Mouse (Mus musculus): ENCODE measurements around the gene Cbln1. TPM values are rescaled to one million over a fixed set of nuclear protein-coding genes. Genes with fewer than 3 reads are reported as not detected.

Cbln1 gene
- polyA plus RNA-seq, 1 experiment from 2014 or later, result not detected

DNA sequence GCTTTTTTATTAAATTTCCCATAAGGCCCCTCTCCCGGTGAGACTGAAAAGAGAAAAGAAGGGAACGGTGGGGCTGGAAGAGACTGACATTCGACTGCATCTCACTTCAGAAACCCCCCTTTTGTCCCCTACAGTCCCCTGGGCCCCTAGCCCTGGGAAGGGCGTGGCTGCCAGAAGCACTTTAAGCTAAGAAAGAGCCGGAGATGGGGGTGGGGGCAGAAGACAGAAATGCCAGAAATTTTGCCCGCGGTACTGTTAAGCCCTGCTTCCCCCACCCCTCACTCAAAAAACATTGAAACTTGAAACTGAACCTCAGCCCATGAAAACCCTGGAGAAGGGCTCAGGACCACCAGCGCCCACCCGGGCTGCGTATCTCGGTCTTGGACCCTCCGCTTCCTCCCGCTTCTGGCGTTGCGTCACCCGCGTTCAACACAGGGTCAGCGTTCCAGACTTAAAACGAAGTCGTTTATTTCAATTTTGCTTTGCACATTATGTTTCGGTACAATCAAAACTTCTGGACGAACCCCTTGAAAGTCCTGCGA lies 3.9 kb downstream of the Cbln1 start:
- Histone ChIP-seq H3K4me3 (no peak overlapping the region), H3K4me1 (peaks cover 39% of the 10 kb centered on the region), H3K27me3 (peaks cover 91% of the 10 kb centered on the region), H3K27ac (no peak overlapping the region), H3K36me3 (no peaks in the 10 kb centered on the region), H3K4me2 (peak overlapping the region; percentile 6; the same call in 1 of the 2 replicates), H3K9ac (no peak overlapping the region), H3K9me3 (no peaks in the 10 kb centered on the region)
- no peak for ATAC-seq (ENCODE audit: borderline replicate concordance, extremely low read depth, low FRiP score, low TSS enrichment)
- WGBS, result under 1% methylated on average over 23 of the region's 23 CpGs

GRCm38 (mm10) chr8:87467906-87468305 lies 4.5 kb downstream of the Cbln1 start:
- H3K36me3 ChIP-seq, result no peaks in the 10 kb centered on the region
- H3K9ac ChIP-seq, result no peak overlapping the region
- H3K27me3 ChIP-seq, result peaks cover 85% of the 10 kb centered on the region
- no peak overlapping the region for H3K4me3 ChIP-seq
- 18% methylated on average over 3 of the region's 3 CpGs for WGBS
- no peak for ATAC-seq (ENCODE audit: borderline replicate concordance, extremely low read depth, low FRiP score, low TSS enrichment)
- peaks cover 35% of the 10 kb centered on the region for H3K4me1 ChIP-seq
- no peak overlapping the region for H3K4me2 ChIP-seq
- no peaks in the 10 kb centered on the region for H3K9me3 ChIP-seq
- no peak overlapping the region for H3K27ac ChIP-seq

DNA sequence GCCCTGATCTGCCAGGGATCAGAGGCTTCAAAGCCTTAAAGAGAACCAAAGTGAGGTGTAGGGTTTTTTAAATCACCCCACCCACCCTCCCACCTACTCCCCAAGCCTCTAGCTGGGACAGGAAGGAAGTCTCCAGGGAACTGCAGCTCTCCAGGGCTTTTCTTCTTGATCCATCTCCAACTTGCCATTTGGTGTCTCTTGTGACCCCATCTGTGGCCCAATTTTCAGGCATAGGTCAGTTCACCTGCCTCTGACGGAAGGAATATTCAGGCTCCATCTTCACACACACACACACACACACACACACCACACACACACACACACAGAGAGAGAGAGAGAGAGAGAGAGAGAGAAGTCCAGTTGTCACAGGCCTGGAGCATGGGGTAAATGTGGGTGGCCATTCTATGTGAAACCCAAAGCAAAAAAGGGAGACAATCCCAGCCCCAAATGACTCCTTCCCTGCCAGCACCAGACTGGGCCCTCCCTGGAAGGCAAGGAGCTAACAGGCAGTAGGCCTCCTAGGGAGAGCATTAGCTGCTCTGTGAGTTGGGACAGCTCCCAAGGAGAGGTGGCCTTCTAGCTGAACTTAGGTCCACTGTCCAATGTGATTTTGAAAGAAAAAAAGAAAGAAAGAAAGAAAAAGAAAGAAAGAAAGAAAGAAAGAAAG lies 5.3 kb downstream of the Cbln1 start:
- WGBS, result 78% methylated on average over 1 of the region's 1 CpGs
- ATAC-seq (ENCODE audit: borderline replicate concordance, extremely low read depth, low FRiP score, low TSS enrichment), result no peak
- H3K27ac ChIP-seq, result no peak overlapping the region
- H3K9ac ChIP-seq, result no peak overlapping the region
- no peak overlapping the region for H3K4me2 ChIP-seq
- no peaks in the 10 kb centered on the region for H3K9me3 ChIP-seq
- H3K4me1 ChIP-seq, result peaks cover 29% of the 10 kb centered on the region
- no peak overlapping the region for H3K4me3 ChIP-seq
- no peaks in the 10 kb centered on the region for H3K36me3 ChIP-seq
- peaks cover 78% of the 10 kb centered on the region for H3K27me3 ChIP-seq

DNA sequence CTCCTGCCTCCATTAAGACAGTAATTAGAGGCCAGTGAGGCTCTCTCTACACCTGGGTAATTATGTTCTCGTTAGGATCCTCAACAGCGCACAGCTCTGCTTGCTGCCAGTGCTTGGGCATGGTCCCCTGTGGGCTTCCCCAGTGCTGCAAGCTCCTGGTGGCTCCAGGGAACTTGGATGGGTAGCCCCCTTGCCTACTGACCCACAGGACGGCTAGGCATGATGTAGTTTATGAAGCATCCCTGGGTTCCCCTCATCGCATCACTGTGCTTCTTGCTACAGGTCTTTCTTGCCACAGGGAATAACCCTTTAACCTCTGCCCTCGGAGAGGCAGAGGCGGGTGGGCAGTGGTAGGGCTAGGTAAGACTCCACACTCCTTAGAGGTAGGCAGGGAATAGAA lies 6.1 kb downstream of the Cbln1 start:
- Histone ChIP-seq H3K9me3 (no peaks in the 10 kb centered on the region), H3K36me3 (no peaks in the 10 kb centered on the region), H3K4me2 (no peak overlapping the region), H3K4me1 (peaks cover 22% of the 10 kb centered on the region), H3K4me3 (no peak overlapping the region), H3K9ac (no peak overlapping the region), H3K27ac (no peak overlapping the region), H3K27me3 (peaks cover 70% of the 10 kb centered on the region)
- no peak for ATAC-seq (ENCODE audit: borderline replicate concordance, extremely low read depth, low FRiP score, low TSS enrichment)
- WGBS, result 55% methylated on average over 6 of the region's 6 CpGs

- no peak overlapping the region for H3K9ac ChIP-seq
- peaks cover 52% of the 10 kb centered on the region for H3K27me3 ChIP-seq
- H3K4me2 ChIP-seq, result no peak overlapping the region
- H3K4me1 ChIP-seq, result peaks cover 9% of the 10 kb centered on the region; the same call in 1 of the 2 replicates
- WGBS, result 66% methylated on average over 3 of the region's 3 CpGs
- no peak for ATAC-seq (ENCODE audit: borderline replicate concordance, extremely low read depth, low FRiP score, low TSS enrichment)
- no peak overlapping the region for H3K27ac ChIP-seq
- no peaks in the 10 kb centered on the region for H3K36me3 ChIP-seq
- no peak overlapping the region for H3K4me3 ChIP-seq
- H3K9me3 ChIP-seq, result no peaks in the 10 kb centered on the region
These were observed 8.0 kb downstream of the Cbln1 start for GRCm38 (mm10) chr8:87464446-87464845.

DNA sequence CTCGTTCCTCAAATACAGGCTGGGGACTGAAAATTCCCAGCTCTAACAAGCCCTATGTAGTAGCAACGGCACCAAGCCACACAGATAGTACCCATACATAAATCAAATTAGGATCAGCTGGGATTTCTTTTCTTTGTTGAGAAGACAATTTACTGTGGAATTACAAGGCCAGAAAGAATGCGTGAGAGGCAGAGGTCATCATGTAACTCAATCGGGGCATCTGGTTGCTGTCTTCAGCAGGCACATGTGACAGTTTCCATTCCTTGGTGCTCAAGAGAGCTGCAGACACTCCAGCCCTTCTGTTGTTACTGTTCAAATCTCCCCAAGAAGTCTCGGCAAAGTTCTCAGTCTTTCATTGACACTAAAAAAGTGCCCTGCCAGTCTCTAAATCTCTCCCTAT lies 10.6 kb downstream of the Cbln1 start:
- no peaks in the 10 kb centered on the region for H3K9me3 ChIP-seq

DNA sequence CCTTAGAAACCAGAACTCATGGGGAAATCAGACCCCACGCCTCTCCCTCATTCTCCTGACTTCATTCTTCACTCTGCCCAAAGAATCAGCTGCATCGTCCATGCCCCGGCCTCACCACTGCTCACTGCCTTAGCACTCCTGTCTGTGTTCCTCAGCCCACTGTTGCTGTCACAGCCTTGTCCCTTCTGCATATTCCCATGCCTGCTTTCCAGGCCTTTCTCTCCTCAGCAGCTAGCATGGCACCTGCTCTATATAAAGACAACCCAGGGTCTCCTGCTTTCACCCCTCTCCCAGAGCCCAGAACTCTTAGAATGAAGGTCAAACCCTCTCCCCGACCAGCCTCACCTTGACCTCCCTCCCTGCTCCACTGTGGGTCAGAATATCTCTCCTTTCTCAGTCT lies 15.5 kb downstream of the Cbln1 start:
- no peak overlapping the region for H3K9ac ChIP-seq
- no peaks in the 10 kb centered on the region for H3K4me1 ChIP-seq
- whole genome bisulfite sequencing, result 72% methylated on average over 4 of the region's 4 CpGs
- H3K4me3 ChIP-seq, result no peak overlapping the region
- H3K4me2 ChIP-seq, result no peak overlapping the region
- no peaks in the 10 kb centered on the region for H3K9me3 ChIP-seq
- no peak overlapping the region for H3K27ac ChIP-seq
- H3K36me3 ChIP-seq, result no peaks in the 10 kb centered on the region
- ATAC-seq (ENCODE audit: borderline replicate concordance, extremely low read depth, low FRiP score, low TSS enrichment), result no peak
- H3K27me3 ChIP-seq, result no peaks in the 10 kb centered on the region

More for the DNA sequence above, 10.6 kb downstream of the Cbln1 start:
- 42% methylated on average over 5 of the region's 5 CpGs for WGBS
- Histone ChIP-seq H3K36me3 (no peaks in the 10 kb centered on the region), H3K9ac (no peak overlapping the region), H3K27me3 (peaks cover 25% of the 10 kb centered on the region), H3K4me1 (no peaks in the 10 kb centered on the region), H3K27ac (no peak overlapping the region), H3K4me2 (no peak overlapping the region), H3K4me3 (no peak overlapping the region)
- ATAC-seq (ENCODE audit: borderline replicate concordance, extremely low read depth, low FRiP score, low TSS enrichment), result no peak

- Histone ChIP-seq H3K9ac (no peak overlapping the region), H3K4me1 (no peaks in the 10 kb centered on the region), H3K9me3 (no peaks in the 10 kb centered on the region), H3K27ac (no peak overlapping the region), H3K27me3 (no peaks in the 10 kb centered on the region), H3K4me3 (no peak overlapping the region), H3K4me2 (no peak overlapping the region), H3K36me3 (no peaks in the 10 kb centered on the region)
- no peak for ATAC-seq (ENCODE audit: borderline replicate concordance, extremely low read depth, low FRiP score, low TSS enrichment)
- 85% methylated on average over 4 of the region's 4 CpGs for WGBS
These were observed 19.6 kb downstream of the Cbln1 start for GRCm38 (mm10) chr8:87452815-87453214.

DNA sequence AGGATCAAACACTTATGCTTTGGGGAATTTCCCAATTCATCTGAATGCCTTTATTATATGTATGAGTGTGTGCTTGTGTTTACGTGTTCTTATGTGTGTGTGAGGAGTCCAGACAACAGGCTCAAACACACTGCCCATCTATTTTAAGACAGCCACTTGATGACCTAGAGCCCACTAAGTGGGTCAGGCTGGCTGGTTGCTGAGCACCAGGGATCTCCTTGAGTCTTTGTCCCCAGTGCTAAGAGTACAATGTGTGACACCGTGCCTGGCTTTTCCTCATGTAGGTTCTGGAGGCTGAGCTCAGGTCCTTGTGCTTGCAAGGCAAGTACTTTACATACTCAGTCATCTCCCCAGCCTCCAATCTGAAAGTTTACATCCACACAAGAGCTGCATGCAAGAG lies 20.7 kb downstream of the Cbln1 start:
- Histone ChIP-seq H3K27ac (no peak overlapping the region), H3K9ac (no peak overlapping the region), H3K36me3 (no peaks in the 10 kb centered on the region), H3K4me1 (no peaks in the 10 kb centered on the region), H3K27me3 (no peaks in the 10 kb centered on the region), H3K4me3 (no peak overlapping the region), H3K9me3 (no peaks in the 10 kb centered on the region), H3K4me2 (no peak overlapping the region)
- no peak for ATAC-seq (ENCODE audit: borderline replicate concordance, extremely low read depth, low FRiP score, low TSS enrichment)
- WGBS, result 55% methylated on average over 2 of the region's 2 CpGs

- WGBS, result 51% methylated on average over 3 of the region's 3 CpGs
- H3K27me3 ChIP-seq, result no peaks in the 10 kb centered on the region
- no peak overlapping the region for H3K9ac ChIP-seq
- H3K4me1 ChIP-seq, result no peaks in the 10 kb centered on the region
- H3K27ac ChIP-seq, result no peak overlapping the region
- no peak overlapping the region for H3K4me3 ChIP-seq
- H3K36me3 ChIP-seq, result no peaks in the 10 kb centered on the region
- H3K9me3 ChIP-seq, result no peaks in the 10 kb centered on the region
- ATAC-seq (ENCODE audit: borderline replicate concordance, extremely low read depth, low FRiP score, low TSS enrichment), result no peak
- H3K4me2 ChIP-seq, result no peak overlapping the region
These were observed 37.8 kb downstream of the Cbln1 start for GRCm38 (mm10) chr8:87434592-87434991.

GRCm38 (mm10) chr8:87427188-87427587 lies 45.2 kb downstream of the Cbln1 start:
- no peak overlapping the region for H3K4me2 ChIP-seq
- no peak overlapping the region for H3K4me3 ChIP-seq
- H3K27me3 ChIP-seq, result no peaks in the 10 kb centered on the region
- no peak overlapping the region for H3K9ac ChIP-seq
- ATAC-seq (ENCODE audit: borderline replicate concordance, extremely low read depth, low FRiP score, low TSS enrichment), result no peak
- no peak overlapping the region for H3K27ac ChIP-seq
- no peaks in the 10 kb centered on the region for H3K36me3 ChIP-seq
- H3K9me3 ChIP-seq, result no peaks in the 10 kb centered on the region
- H3K4me1 ChIP-seq, result no peaks in the 10 kb centered on the region

DNA sequence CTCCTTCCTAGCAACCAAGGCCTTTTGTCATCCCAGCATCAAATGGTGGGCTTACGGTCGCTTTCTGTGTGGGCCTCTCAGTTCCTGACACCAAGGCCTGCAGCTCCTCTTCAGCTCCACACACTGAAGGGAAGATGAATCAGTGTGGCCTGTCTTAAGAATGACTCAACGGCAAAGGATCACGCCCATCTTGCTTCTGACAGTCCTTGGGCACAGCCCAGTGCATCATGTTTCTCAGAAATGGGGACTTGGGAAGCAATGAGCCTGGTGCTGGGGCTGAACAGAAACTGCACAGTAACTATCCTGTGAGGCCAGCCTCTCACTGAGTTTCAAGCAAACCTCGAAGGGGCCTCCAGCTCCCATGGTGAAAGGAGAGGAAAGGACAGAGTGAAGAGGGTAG lies 47.7 kb downstream of the Cbln1 start:
- 69% methylated on average over 5 of the region's 5 CpGs for WGBS
- Histone ChIP-seq H3K4me3 (no peak overlapping the region), H3K9me3 (no peaks in the 10 kb centered on the region), H3K4me2 (no peak overlapping the region), H3K36me3 (no peaks in the 10 kb centered on the region), H3K4me1 (no peaks in the 10 kb centered on the region), H3K27ac (no peak overlapping the region), H3K9ac (no peak overlapping the region), H3K27me3 (no peaks in the 10 kb centered on the region)
- no peak for ATAC-seq (ENCODE audit: borderline replicate concordance, extremely low read depth, low FRiP score, low TSS enrichment)

DNA sequence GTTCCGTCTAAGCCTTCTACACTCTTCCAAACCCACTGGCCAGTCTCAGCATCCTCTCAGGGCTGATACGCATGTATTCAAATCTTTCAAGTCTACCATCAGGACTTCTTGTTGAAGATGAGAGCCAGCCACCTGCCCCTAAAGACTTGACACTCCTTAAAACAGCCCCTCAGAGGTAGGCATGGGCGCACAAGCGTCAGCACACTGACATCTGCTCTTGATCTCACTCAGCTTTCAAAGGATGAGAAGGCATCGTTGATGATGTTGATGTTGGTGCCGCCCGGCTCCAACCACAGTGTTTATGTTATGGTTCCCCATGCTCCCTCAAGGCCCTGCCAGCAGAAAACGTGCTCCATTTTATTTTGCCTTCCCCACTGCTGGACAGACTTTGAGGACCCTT lies 50.7 kb downstream of the Cbln1 start:
- Histone ChIP-seq H3K36me3 (no peaks in the 10 kb centered on the region), H3K4me2 (no peak overlapping the region), H3K4me1 (no peaks in the 10 kb centered on the region), H3K27ac (no peak overlapping the region), H3K4me3 (no peak overlapping the region), H3K9me3 (no peaks in the 10 kb centered on the region), H3K27me3 (no peaks in the 10 kb centered on the region), H3K9ac (no peak overlapping the region)
- no peak for ATAC-seq (ENCODE audit: borderline replicate concordance, extremely low read depth, low FRiP score, low TSS enrichment)
- 52% methylated on average over 8 of the region's 8 CpGs for WGBS

All from lung, embryonic 15.5 days (tissue).